Mouse (Mus musculus) forebrain, embryonic 12.5 days (tissue): ENCODE results near the gene Gm20388. TPM values are rescaled to one million over a fixed set of nuclear protein-coding genes. Genes with fewer than 3 reads are reported as not detected.
"Not testable (repeated sequence)": the region's sequence is repeated elsewhere in the genome, so short reads cannot be mapped to it uniquely, and the experiment has no call there.

ENCODE experiments used
- ATAC-seq: fragments of 200-750 bp; cut with Nextera tagmentation; 2 replicates; pipeline ENCODE4 v1.8.0; 2017; ENCODE audit warnings: moderate TSS enrichment; ENCODE audit not compliant: low FRiP score
- H3K27ac ChIP-seq: fragments of 300-500 bp; sonication (generic); 2 replicates; pipeline ENCODE4 v1.5.1; 2016; ENCODE audit warnings: mild to moderate bottlenecking
- H3K27me3 ChIP-seq: fragments of 300-500 bp; sonication (generic); 2 replicates; pipeline ENCODE4 v1.6.1; 2016; ENCODE audit warnings: mild to moderate bottlenecking
- H3K36me3 ChIP-seq: fragments of 300-500 bp; sonication (generic); replicated peaks from 2 replicates; pipeline ENCODE4 v1.6.1; 2016; ENCODE audit warnings: mild to moderate bottlenecking
- H3K4me1 ChIP-seq: fragments of 300-500 bp; sonication (generic); 2 replicates; pipeline ENCODE4 v1.6.1; 2016
- H3K4me2 ChIP-seq: fragments of 300-500 bp; sonication (generic); 2 replicates; pipeline ENCODE4 v1.6.1; 2016; ENCODE audit warnings: mild to moderate bottlenecking, moderate library complexity
- H3K4me3 ChIP-seq: fragments of 300-500 bp; sonication (generic); replicated peaks from 2 replicates; pipeline ENCODE4 v1.5.1; 2016; ENCODE audit warnings: mild to moderate bottlenecking
- H3K9ac ChIP-seq: fragments of 300-500 bp; sonication (generic); 2 replicates; pipeline ENCODE4 v1.6.1; 2016; ENCODE audit warnings: mild to moderate bottlenecking
- H3K9me3 ChIP-seq: fragments of 300-500 bp; sonication (generic); 2 replicates; pipeline ENCODE4 v1.6.1; 2016
- WGBS: fragments of 180-500 bp; shearing (Covaris S2); methylation state at CpG from one replicate; pipeline ENCODE4 v1.1.7; 2016; 5-methylcytosine and 5-hydroxymethylcytosine counted together
- polyA plus RNA-seq: library from polyadenylated mRNA; unstranded; fragments of >200 nt; fragmentation: Nextera tagmentation; extraction: Ambion mirVana; gene quantifications from 2 replicates; pipeline ENCODE4 v1.2.1, GENCODE M21; 2016

Gene Gm20388
- polyA plus RNA-seq, 1 experiment from 2014 or later, result not detected

DNA sequence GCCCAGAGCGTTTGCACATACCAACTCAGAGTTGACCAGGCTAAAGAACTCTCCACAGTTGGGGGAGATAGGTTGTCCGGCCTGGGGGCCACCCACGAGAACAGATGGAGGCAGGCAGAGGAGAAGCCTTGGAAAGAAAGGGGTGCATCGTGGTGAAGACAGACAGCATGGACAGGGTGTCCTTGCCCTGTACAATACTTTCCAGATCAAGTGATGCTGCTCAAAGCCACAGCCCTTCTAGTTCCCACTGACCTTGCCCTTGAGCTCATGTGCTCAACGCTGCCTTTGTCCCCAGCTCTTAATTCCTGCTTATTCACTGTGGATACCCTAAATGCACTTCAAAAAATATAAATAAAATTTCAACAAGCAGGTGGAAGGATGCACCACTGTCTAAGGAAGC lies 3363.8 kb downstream of the Gm20388 start:
- H3K36me3 ChIP-seq, result peaks cover 65% of the 10 kb centered on the region
- 91% methylated on average over 5 of the region's 5 CpGs for WGBS
- no peak overlapping the region for H3K4me2 ChIP-seq
- no peak for ATAC-seq
- no peak overlapping the region for H3K4me3 ChIP-seq
- H3K4me1 ChIP-seq, result no peaks in the 10 kb centered on the region
- H3K9me3 ChIP-seq, result no peaks in the 10 kb centered on the region
- no peak overlapping the region for H3K27ac ChIP-seq
- no peak overlapping the region for H3K9ac ChIP-seq
- no peaks in the 10 kb centered on the region for H3K27me3 ChIP-seq

DNA sequence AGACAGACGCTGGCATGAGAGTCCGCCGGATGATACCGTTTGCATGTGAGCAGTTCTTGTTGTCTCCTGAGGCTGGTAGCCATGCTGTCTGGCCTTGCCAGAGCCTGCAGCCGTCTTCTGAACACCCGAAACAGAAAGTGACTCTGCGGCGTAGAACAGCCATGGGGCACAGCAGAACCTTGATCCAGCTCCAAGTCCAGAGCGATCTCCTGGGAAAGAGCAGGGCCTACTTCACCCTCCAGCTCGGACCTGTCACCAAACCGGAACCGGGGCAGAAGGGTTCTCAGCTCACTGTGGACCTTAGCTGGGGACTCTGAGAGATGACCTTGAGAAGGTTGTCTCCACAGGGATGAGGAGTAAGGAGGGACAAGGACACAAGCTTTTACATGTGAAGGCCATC lies 3364.5 kb downstream of the Gm20388 start:
- ATAC-seq, result no peak
- Histone ChIP-seq H3K4me1 (no peaks in the 10 kb centered on the region), H3K9me3 (no peaks in the 10 kb centered on the region), H3K36me3 (peaks cover 61% of the 10 kb centered on the region), H3K27me3 (no peaks in the 10 kb centered on the region), H3K4me2 (no peak overlapping the region), H3K4me3 (no peak overlapping the region), H3K27ac (no peak overlapping the region), H3K9ac (no peak overlapping the region)
- 97% methylated on average over 12 of the region's 12 CpGs for WGBS

DNA sequence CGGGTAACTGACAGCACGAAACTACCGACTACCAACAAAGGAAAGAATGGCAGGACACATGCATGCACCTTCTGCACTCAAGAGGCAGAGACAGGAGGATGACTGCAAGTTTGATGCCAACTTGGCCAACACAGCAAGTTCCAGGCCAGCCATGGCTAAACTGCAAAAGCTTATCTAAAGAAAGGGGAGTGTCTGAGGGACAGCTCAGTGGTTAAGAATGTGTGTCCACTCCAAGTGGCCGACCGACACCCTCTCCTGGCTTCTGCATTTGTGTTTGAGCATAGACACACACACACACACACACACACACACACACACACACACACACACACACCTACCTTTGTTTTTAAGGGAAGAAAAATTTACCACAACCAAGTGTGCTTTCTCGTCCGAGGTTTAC lies 3367.8 kb downstream of the Gm20388 start:
- Histone ChIP-seq H3K9me3 (no peaks in the 10 kb centered on the region), H3K4me3 (no peak overlapping the region), H3K27ac (no peak overlapping the region), H3K27me3 (no peaks in the 10 kb centered on the region), H3K36me3 (peaks cover 66% of the 10 kb centered on the region), H3K4me1 (no peaks in the 10 kb centered on the region), H3K9ac (no peak overlapping the region), H3K4me2 (no peak overlapping the region)
- 84% methylated on average over 7 of the region's 7 CpGs for WGBS
- no peak for ATAC-seq

DNA sequence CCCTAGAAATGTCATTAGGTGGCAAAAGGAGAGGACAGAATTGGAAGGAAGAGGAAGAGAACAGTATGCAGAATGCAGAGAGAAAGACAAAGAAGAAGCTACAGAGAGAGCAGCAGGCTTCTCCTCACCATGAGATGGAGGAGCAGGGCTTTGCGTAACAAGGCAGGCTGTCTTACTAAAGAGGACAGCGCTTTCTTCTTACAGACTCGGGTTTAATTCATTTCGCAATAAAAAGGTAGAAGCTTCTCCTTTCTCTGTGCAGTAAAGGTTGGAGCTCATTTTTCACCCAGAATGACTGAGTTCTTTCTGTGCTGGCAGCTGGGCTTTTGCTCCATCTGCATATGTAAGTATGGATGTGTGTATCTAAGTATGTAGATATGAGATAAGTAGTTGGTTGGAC lies 3369.2 kb downstream of the Gm20388 start:
- no peak overlapping the region for H3K9ac ChIP-seq
- H3K36me3 ChIP-seq, result peaks cover 59% of the 10 kb centered on the region
- no peak for ATAC-seq
- no peaks in the 10 kb centered on the region for H3K4me1 ChIP-seq
- WGBS, result 97% methylated on average over 4 of the region's 4 CpGs
- no peaks in the 10 kb centered on the region for H3K9me3 ChIP-seq
- H3K4me2 ChIP-seq, result no peak overlapping the region
- H3K4me3 ChIP-seq, result no peak overlapping the region
- no peak overlapping the region for H3K27ac ChIP-seq
- no peaks in the 10 kb centered on the region for H3K27me3 ChIP-seq

DNA sequence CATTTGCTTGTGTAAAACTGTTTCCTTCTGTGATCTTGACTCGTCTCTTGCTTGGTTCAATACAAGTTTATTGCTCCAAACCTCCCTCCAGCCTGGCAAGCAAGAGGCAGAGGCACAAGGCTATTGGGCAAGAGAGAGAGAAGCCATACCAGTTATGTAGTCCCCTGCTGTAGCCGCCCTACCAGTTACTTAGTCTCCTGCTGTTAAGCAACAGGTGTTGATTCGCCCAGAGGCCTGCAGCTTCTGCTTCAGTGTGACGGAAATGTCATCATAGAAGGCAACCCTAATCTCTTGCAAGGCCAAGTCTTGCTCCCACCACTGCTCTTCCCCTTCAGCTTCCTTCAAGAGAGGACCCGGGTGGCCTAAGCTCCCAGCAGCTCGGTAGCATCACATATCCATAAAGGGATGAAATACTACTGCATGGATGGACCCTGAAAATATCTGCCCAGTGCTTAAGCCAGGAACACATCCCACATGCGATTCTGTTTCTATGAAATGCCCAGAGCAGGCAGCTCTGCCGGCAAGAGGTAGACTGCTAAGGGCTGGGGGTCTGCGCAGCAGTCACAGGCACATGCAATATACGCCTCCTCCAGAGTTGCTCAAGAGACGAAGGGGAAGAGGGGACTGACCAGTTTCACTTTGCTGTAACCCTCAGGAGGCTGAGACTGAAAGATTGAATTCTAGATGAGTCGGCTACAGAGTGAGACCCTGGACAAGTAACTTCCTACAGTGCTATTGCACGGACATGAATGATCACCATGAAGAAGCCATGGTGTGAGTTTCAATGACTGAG lies 3369.9 kb downstream of the Gm20388 start:
- WGBS, result 91% methylated on average over 13 of the region's 13 CpGs
- H3K9me3 ChIP-seq, result no peaks in the 10 kb centered on the region
- H3K36me3 ChIP-seq, result peaks cover 53% of the 10 kb centered on the region
- H3K27ac ChIP-seq, result no peak overlapping the region
- H3K4me1 ChIP-seq, result no peaks in the 10 kb centered on the region
- no peak overlapping the region for H3K9ac ChIP-seq
- no peak for ATAC-seq
- H3K4me3 ChIP-seq, result no peak overlapping the region
- no peaks in the 10 kb centered on the region for H3K27me3 ChIP-seq
- H3K4me2 ChIP-seq, result no peak overlapping the region

DNA sequence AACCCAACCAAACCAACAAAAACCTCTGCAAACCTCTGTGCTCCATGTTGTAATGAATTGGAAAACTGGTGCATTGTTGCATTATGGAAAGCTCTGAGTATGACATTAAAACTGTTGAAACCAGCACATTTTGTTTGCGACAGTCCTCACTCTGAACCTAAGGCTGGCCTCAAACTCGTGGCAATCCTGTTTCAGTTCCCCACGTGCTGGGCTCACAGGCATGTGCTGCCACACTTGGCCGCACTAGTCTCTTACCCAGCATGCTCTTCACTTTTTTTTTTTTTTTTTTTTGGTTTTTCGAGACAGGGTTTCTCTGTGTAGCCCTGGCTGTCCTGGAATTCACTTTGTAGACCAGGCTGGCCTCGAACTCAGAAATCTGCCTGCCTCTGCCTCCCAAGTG lies 3372.4 kb downstream of the Gm20388 start:
- ATAC-seq, H3K4me3 ChIP-seq: not testable (repeated sequence)
- 89% methylated on average over 5 of the region's 6 CpGs for WGBS

DNA sequence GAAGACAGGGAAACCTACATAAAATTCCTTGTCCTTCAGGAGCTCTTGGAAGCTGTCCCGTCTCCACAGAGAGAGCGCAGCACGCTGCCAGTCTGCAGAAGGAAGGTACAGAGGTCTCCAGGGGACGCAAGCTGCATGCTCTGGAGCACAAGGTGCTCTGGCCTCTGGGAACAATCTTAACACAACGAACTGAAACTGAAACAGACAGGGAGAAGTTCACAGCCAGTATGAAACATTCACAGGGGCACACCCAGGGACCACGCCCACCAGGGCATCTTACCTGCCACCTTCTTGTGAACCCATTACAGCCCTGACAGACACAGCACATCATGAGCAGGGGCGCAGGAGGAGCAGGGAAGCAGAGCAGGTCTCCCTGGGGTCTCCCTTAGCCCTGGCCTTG lies 3373.3 kb downstream of the Gm20388 start:
- WGBS, result 93% methylated on average over 7 of the region's 7 CpGs
- Histone ChIP-seq H3K4me3 (no peak overlapping the region), H3K27ac (no peak overlapping the region), H3K4me1 (no peaks in the 10 kb centered on the region), H3K9me3 (no peaks in the 10 kb centered on the region), H3K9ac (no peak overlapping the region), H3K27me3 (no peaks in the 10 kb centered on the region), H3K36me3 (peaks cover 52% of the 10 kb centered on the region), H3K4me2 (no peak overlapping the region)
- ATAC-seq, result no peak

More for the DNA sequence above, 3372.4 kb downstream of the Gm20388 start:
- H3K36me3 ChIP-seq, result peaks cover 51% of the 10 kb centered on the region
- H3K9ac ChIP-seq, H3K27me3 ChIP-seq, H3K9me3 ChIP-seq, H3K27ac ChIP-seq, H3K4me1 ChIP-seq, H3K4me2 ChIP-seq: not testable (repeated sequence)

DNA sequence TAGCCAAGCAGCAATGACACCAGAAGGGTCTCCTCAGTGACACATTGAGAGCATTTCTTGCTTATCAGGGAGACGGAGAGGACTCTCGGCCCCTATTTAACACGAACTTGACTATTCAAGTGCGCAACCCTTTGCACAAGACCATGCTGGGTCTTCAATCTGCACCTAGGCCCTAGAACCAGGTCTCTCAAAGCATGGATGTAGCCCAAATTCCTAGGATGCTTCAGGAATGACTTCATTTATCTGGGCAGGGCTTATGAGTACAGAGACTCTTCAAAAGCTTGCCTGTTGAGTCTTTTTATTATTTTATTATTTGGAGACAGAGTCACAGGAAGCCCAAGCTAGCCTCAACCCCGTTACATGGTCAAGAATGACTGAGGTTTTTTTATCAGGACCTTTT lies 3373.9 kb downstream of the Gm20388 start:
- Histone ChIP-seq H3K27ac (no peak overlapping the region), H3K4me3 (no peak overlapping the region), H3K4me2 (no peak overlapping the region), H3K4me1 (no peaks in the 10 kb centered on the region), H3K9ac (no peak overlapping the region), H3K36me3 (peaks cover 57% of the 10 kb centered on the region), H3K27me3 (no peaks in the 10 kb centered on the region), H3K9me3 (no peaks in the 10 kb centered on the region)
- ATAC-seq, result no peak
- WGBS, result 93% methylated on average over 5 of the region's 5 CpGs

DNA sequence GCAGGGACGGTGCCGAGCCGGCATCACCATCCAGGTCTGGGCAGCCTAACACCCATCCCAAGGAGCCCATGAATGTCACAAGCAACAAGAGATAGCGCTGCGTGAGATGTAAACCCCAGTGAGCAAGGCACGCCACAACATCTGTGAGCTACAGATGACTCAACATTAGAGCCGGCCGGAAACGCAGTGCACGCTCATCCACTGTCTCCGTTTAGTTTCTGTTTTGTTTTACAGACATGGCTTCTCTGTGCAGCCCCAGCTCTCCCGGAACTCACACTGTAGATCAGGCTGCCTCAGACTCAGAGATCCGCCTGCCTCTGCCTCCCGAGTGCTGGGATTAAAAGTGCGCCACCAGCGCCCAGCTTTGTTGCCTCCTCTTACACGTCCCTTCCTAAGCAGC lies 3376.7 kb downstream of the Gm20388 start:
- Histone ChIP-seq H3K4me3 (no peak overlapping the region), H3K4me2 (no peak overlapping the region), H3K27me3 (no peaks in the 10 kb centered on the region), H3K9ac (no peak overlapping the region), H3K36me3 (peaks cover 48% of the 10 kb centered on the region), H3K9me3 (no peaks in the 10 kb centered on the region), H3K4me1 (no peaks in the 10 kb centered on the region), H3K27ac (no peak overlapping the region)
- WGBS, result 95% methylated on average over 17 of the region's 17 CpGs
- no peak for ATAC-seq

DNA sequence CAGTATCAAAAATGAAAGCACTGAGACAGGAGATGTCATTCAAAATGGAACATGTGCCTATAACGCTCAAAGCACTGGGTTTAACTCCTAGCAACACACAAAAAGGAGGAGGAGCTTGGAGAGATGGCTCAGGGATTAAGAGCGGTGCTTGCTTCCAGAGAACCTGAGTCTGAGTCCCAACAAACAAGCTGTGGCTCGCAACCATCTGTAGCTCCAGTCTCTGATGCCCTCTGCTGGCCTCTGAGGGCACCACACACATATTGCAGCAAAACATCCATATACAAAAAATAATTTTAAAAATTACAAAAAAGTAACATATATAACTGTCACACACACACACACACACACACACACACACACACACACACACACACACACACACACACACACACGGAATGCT lies 3379.5 kb downstream of the Gm20388 start:
- H3K27ac ChIP-seq, result no peak overlapping the region
- no peaks in the 10 kb centered on the region for H3K27me3 ChIP-seq
- H3K4me1 ChIP-seq, result no peaks in the 10 kb centered on the region
- 66% methylated on average over 4 of the region's 4 CpGs for WGBS
- no peak overlapping the region for H3K4me2 ChIP-seq
- H3K9ac ChIP-seq, result no peak overlapping the region
- H3K4me3 ChIP-seq, result no peak overlapping the region
- H3K36me3 ChIP-seq, result peaks cover 59% of the 10 kb centered on the region
- H3K9me3 ChIP-seq, result no peaks in the 10 kb centered on the region
- ATAC-seq, result no peak

DNA sequence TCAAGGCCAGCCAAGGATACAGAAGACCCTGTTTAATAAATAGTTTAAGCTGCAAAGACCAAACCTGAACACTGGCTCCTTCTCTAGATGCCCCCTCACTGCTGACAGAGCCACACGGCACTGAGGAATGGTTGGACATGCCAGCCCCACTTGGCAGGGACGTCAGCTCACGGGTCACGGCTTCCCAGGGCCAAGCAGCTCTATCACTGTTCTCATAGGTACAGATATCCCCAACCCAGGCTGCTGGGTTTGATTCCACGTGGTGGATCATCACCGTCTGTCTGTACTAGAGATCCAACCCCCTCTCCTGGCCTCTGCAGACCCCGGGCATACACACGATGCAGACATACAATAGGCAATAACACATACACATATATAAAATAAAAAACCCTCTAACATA lies 3380.0 kb downstream of the Gm20388 start:
- H3K27me3 ChIP-seq, result no peaks in the 10 kb centered on the region
- no peak overlapping the region for H3K4me2 ChIP-seq
- no peak overlapping the region for H3K4me3 ChIP-seq
- no peaks in the 10 kb centered on the region for H3K4me1 ChIP-seq
- H3K9me3 ChIP-seq, result no peaks in the 10 kb centered on the region
- peaks cover 64% of the 10 kb centered on the region for H3K36me3 ChIP-seq
- no peak overlapping the region for H3K9ac ChIP-seq
- ATAC-seq, result no peak
- WGBS, result 94% methylated on average over 8 of the region's 8 CpGs
- no peak overlapping the region for H3K27ac ChIP-seq

DNA sequence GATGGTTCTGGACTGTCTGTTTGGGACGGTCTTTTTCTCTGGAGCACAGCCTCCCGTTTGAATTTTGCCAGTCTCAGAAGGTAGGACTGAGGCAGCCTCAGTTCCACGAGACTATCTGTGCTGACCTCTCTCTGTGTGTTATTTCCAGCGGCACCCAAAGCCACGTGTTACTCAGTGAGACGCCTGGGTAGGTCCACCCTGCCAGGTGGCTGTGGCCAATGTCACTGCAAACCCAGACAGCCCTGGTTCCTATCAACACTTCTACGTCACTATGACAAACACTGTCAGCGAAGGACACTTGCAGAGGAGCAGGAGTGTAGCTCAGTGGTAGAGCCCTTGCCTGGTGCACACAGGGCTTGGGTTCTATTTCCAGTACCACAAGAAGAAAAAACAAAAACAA lies 3381.1 kb downstream of the Gm20388 start:
- no peak overlapping the region for H3K4me2 ChIP-seq
- no peak overlapping the region for H3K4me3 ChIP-seq
- WGBS, result 85% methylated on average over 8 of the region's 8 CpGs
- no peaks in the 10 kb centered on the region for H3K9me3 ChIP-seq
- H3K27ac ChIP-seq, result no peak overlapping the region
- no peaks in the 10 kb centered on the region for H3K27me3 ChIP-seq
- no peak overlapping the region for H3K9ac ChIP-seq
- peaks cover 74% of the 10 kb centered on the region for H3K36me3 ChIP-seq
- H3K4me1 ChIP-seq, result no peaks in the 10 kb centered on the region
- ATAC-seq, result no peak

DNA sequence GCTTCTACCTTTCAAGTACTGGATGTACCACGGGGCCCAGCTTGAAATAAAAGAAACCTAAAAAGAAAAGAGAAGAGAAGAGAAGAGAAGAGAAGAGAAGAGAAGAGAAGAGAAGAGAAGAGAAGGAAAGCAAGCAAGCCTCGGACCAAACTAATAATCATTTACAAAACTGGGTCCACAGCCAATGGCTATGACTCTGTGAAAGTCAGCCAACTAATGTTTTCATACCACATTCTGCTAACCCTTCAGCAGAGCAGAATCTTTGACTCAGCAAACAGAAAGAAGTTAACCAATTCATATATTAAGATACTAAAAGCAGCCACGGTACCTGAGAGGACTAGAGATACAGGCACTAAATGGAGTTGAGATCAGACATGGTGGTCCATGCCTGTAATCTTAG lies 3381.6 kb downstream of the Gm20388 start:
- H3K4me2 ChIP-seq, result no peak overlapping the region
- no peak overlapping the region for H3K27ac ChIP-seq
- H3K27me3 ChIP-seq, result no peaks in the 10 kb centered on the region
- H3K9me3 ChIP-seq, result no peaks in the 10 kb centered on the region
- no peak for ATAC-seq
- peaks cover 74% of the 10 kb centered on the region for H3K36me3 ChIP-seq
- no peak overlapping the region for H3K9ac ChIP-seq
- H3K4me1 ChIP-seq, result no peaks in the 10 kb centered on the region
- H3K4me3 ChIP-seq, result no peak overlapping the region
- WGBS, result 91% methylated on average over 3 of the region's 3 CpGs
